Mouse (Mus musculus) intestine, embryonic 16.5 days (tissue): ENCODE data around the gene Retsat. TPM values are rescaled to one million over a fixed set of nuclear protein-coding genes. Genes with fewer than 3 reads are reported as not detected.

Experiments
- ATAC-seq: fragments of 200-750 bp; cut with Nextera tagmentation; 2 replicates; pipeline ENCODE4 v1.8.0; 2017; ENCODE audit warnings: moderate TSS enrichment, moderate library complexity
- H3K27ac ChIP-seq: fragments of 300-500 bp; sonication (generic); 2 replicates; pipeline ENCODE4 v1.5.1; 2014; ENCODE audit warnings: mild to moderate bottlenecking, low read length
- H3K27me3 ChIP-seq: fragments of 300-500 bp; sonication (generic); replicated peaks from 2 replicates; pipeline ENCODE4 v1.6.1; 2014; ENCODE audit warnings: low read length, control low read depth, mixed read lengths; ENCODE audit not compliant: control insufficient read depth, insufficient read depth
- H3K36me3 ChIP-seq: fragments of 300-500 bp; sonication (generic); 2 replicates; pipeline ENCODE4 v1.6.1; 2014; ENCODE audit warnings: low read length, control low read depth; ENCODE audit not compliant: control insufficient read depth, insufficient read depth
- H3K4me1 ChIP-seq: fragments of 300-500 bp; sonication (generic); 2 replicates; pipeline ENCODE4 v1.6.1; 2014; ENCODE audit warnings: low read length, control low read depth, mixed read lengths; ENCODE audit not compliant: control insufficient read depth, insufficient read depth
- H3K4me2 ChIP-seq: fragments of 300-500 bp; sonication (generic); 2 replicates; pipeline ENCODE4 v1.6.1; 2014; ENCODE audit warnings: low read depth, low read length, control low read depth
- H3K4me3 ChIP-seq: fragments of 300-500 bp; sonication (generic); 2 replicates; pipeline ENCODE4 v1.5.1; 2014; ENCODE audit warnings: mild to moderate bottlenecking, low read length
- H3K9ac ChIP-seq: fragments of 300-500 bp; sonication (generic); 2 replicates; pipeline ENCODE4 v1.6.1; 2014; ENCODE audit warnings: low read depth, low read length
- H3K9me3 ChIP-seq: fragments of 300-500 bp; sonication (generic); 2 replicates; pipeline ENCODE4 v1.6.1; 2016; ENCODE audit warnings: low read length, control low read depth; ENCODE audit not compliant: control insufficient read depth
- WGBS: fragments of 180-500 bp; shearing (Covaris S2); extraction: QIAGEN DNeasy Blood & Tissue Kit; methylation state at CpG from one replicate; pipeline ENCODE4 v1.1.7; 2014; 5-methylcytosine and 5-hydroxymethylcytosine counted together
- polyA plus RNA-seq: library from polyadenylated mRNA; unstranded; fragments of >200 nt; fragmentation: Nextera tagmentation; extraction: Ambion mirVana; gene quantifications from 2 replicates; pipeline ENCODE4 v1.2.1, GENCODE M21; 2015

Gene Retsat
- 41.1 and 44.0 TPM in 2 replicates for polyA plus RNA-seq

DNA sequence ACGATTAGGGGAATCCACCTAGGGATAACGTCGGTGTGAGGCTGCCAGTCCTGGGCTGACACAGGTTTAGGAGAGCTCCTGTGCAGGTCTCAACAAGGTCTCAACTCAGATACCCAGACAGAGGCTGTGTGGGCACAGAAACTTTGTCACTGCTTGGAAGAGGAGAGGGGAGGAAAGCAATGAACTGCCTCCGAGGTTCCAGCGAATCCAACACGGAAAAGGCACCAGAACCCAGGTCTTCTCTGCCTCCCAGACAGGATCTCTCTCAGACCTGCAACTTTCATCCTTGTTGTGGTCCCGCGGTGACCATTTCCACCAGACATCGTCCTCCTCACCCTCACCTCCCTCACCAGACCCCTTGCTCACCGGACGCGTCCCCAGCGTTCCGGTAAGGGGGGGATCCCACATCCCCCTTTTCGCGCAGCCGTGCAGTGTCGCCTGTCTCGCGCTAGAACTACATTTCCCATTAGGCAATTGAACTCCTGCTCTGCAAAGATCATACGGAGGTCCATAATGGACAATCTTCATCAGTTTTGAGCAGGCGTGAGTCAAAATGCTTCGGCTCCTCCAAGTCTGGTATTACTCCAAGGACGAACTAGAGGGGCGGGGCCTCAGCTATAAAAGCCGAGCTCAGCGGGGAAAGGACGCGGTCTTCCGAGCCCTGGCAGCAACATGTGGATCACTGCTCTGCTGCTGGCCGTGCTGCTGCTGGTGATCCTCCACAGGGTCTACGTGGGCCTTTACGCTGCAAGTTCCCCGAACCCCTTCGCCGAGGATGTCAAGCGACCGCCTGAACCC is at the start of gene Retsat, which contains the start of gene Elmod3:
TSS of gene Retsat (plus strand) at position 520 of the 798 bp plus-strand sequence.
TSS of gene Elmod3 (minus strand) at position 458 of the 798 bp plus-strand sequence.
- under 1% methylated on average over 38 of the region's 38 CpGs for WGBS
- ATAC-seq: peak; percentile 92
- Histone ChIP-seq H3K4me2 (peak within 1 kb of the TSS; percentile 86), H3K27ac (peak within 1 kb of the TSS; percentile 79), H3K4me3 (peak within 1 kb of the TSS; percentile 79), H3K9me3 (no peaks in the 10 kb centered on the region), H3K4me1 (peaks cover 21% of the 10 kb centered on the region), H3K9ac (peak within 1 kb of the TSS; percentile 80), H3K27me3 (no peaks in the 10 kb centered on the region), H3K36me3 (no peaks in the 10 kb centered on the region)

DNA sequence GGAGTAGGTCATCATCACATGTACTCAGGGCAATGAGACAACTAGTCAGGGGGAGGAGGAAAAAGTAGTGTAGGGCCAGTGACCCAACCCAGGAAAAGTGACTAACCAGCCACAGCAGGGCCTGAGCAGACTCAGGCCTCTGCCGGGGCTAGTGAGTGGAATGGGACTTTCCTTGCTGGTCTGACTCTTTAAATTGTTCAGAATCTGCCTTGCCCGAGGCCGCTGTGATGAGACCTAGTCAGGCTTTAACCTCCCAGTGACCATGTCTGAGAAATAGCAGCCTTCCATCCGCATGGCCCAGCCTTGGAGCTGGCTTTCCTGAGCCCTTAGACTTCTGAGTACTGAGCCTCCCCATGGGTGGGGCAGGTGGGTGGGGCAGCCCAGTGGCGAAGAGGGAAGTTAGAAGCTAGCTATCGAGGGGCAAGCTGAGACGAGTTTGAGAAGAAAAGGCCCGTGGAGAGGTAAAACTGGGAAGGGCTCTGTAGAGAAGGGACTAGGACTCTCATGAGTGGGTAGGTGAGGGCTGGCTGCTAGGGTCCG is 49.2 kb upstream of the Retsat start:
- H3K36me3 ChIP-seq: no peaks in the 10 kb centered on the region
- ATAC-seq: peak; percentile 57
- 0 out of 2 replicates have a peak overlapping the region, but pooled peaks have one; percentile 31 for H3K27ac ChIP-seq
- no peak overlapping the region for H3K4me3 ChIP-seq
- no peaks in the 10 kb centered on the region for H3K27me3 ChIP-seq
- peaks cover 42% of the 10 kb centered on the region for H3K4me1 ChIP-seq
- WGBS: 52% methylated on average over 9 of the region's 9 CpGs
- H3K9me3 ChIP-seq: no peaks in the 10 kb centered on the region
- 0 out of 2 replicates have a peak overlapping the region, but pooled peaks have one; percentile 18 for H3K4me2 ChIP-seq
- H3K9ac ChIP-seq: 0 out of 2 replicates have a peak overlapping the region, but pooled peaks have one; percentile 50

DNA sequence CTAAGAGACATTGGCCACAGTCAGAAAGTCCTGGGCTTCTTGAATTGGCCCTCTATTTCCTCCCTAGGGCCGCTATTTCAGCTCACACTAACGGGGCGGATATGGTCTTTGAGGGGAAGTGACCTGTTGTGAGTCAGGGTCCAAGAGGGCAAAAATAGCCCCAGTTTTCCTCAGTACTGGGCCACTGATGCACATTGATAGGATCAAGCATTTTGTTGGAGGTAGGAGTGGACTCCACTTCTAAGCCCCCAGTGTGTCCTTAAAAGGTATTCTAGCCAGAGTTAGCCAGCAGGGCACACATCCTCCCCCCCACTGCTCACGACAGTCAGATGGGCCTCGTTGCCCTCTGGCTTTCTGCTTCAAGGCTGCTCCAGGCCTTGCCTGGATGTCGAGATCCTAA is 48.2 kb upstream of the Retsat start:
- no peaks in the 10 kb centered on the region for H3K36me3 ChIP-seq
- H3K9ac ChIP-seq: 0 out of 2 replicates have a peak overlapping the region, but pooled peaks have one; percentile 50
- WGBS: 67% methylated on average over 6 of the region's 6 CpGs
- H3K27me3 ChIP-seq: no peaks in the 10 kb centered on the region
- ATAC-seq: no peak
- no peak overlapping the region for H3K4me3 ChIP-seq
- no peak overlapping the region for H3K27ac ChIP-seq
- no peak overlapping the region for H3K4me2 ChIP-seq
- peaks cover 39% of the 10 kb centered on the region for H3K4me1 ChIP-seq
- no peaks in the 10 kb centered on the region for H3K9me3 ChIP-seq

DNA sequence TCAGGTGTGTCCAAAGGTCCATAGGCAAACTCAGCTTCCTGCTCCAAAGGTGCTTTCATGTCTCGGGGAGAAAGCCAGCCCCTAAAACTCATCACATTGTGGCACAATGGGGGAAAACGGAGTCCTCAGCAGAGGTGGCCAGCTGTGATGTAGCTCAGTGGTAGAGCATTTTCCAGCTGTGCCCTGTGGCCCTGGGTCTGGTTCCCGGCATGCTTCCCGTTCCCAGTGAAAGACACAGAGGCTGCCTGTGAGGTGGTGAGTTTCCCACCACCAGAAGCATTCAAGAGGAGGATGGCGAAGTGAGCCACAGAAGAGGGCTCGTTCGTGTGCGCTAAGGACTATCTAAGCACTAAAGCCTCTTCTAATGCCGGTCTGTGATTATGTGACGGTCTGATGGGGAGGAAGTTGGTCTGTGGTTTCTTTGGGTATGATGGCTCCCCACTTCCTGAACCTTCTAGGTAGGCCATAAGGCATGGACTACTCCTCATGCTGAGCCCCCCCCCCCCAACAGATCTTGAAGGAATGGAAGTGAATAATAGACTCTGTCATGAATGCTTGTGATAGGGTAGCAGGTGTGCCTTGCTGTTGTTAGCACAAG is 47.7 kb upstream of the Retsat start:
- H3K27me3 ChIP-seq: no peaks in the 10 kb centered on the region
- H3K4me3 ChIP-seq: no peak overlapping the region
- H3K27ac ChIP-seq: no peak overlapping the region
- no peak for ATAC-seq
- no peak overlapping the region for H3K4me2 ChIP-seq
- peaks cover 39% of the 10 kb centered on the region for H3K4me1 ChIP-seq
- 0 out of 2 replicates have a peak overlapping the region, but pooled peaks have one; percentile 22 for H3K9ac ChIP-seq
- no peaks in the 10 kb centered on the region for H3K9me3 ChIP-seq
- H3K36me3 ChIP-seq: no peaks in the 10 kb centered on the region
- WGBS: 80% methylated on average over 10 of the region's 10 CpGs

DNA sequence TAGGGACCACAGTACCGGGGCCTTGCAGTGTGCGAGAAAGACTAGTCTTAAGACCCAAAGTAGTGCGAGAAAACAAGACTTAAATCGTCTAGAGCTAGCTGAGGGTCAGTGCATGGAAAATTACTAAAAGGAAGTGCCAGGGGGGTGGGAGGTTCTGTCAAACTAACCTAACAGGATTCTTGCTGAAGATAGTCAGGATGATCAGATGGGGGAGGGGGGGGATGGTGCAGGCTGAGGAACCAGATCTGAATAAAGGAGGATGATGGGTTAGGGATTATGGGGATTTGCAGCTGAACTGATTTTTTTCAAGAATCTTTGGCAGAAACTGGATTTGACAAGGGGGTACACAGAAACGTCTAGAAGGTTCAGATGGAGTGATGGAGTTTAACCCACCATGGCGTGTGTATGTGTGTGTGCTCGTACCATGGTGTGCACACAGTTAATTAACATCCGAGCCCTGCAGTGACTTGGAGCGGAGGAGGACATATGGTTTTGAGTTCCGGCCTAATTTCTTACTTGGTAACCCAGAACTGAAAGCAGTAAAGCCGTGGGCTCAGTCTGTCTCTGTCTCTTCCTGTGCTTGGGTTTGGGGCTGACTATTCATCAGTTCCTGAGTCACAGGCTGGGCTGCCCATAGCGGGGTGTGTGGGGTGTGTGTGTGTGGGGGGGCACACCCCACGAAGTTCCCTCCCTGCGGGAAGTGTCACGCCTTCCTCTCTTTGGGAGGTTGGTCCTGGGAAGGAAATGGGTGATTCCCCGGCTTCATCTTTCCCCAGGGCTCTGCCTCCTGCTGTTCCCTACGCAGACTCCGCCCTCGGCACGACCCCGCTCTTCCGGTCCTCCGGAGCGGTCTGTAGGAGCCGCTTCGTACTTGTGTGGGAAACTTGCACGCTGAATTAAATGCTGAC is 45.9 kb upstream of the Retsat start:
- peak overlapping the region; percentile 67 for H3K9ac ChIP-seq
- H3K4me3 ChIP-seq: peak overlapping the region; percentile 51
- peaks cover 39% of the 10 kb centered on the region for H3K4me1 ChIP-seq
- H3K4me2 ChIP-seq: peak overlapping the region; percentile 85
- ATAC-seq: peak; percentile 89
- no peaks in the 10 kb centered on the region for H3K36me3 ChIP-seq
- WGBS: 14% methylated on average over 27 of the region's 27 CpGs
- H3K27ac ChIP-seq: peak overlapping the region; percentile 90
- no peaks in the 10 kb centered on the region for H3K27me3 ChIP-seq
- H3K9me3 ChIP-seq: no peaks in the 10 kb centered on the region

DNA sequence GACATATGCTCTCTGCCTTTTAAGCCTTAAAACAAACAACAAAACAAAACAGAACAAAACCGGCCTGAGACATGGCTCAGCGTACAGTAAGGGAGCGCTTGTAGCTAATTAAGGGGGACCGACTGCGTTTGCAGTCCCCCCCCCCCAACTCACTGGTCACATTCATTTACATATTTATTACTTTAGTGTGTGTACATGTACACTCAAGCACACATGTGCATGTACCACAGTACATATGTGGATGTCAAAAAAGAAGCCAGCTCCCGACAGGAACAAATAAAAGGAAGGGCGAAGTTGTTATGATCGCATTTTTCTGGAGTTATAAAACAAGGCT is 45.2 kb upstream of the Retsat start:
- WGBS: 10% methylated on average over 8 of the region's 8 CpGs
- Histone ChIP-seq H3K9me3 (no peaks in the 10 kb centered on the region), H3K27me3 (no peaks in the 10 kb centered on the region), H3K4me2 (peak overlapping the region; percentile 85), H3K4me1 (peaks cover 40% of the 10 kb centered on the region), H3K9ac (peak overlapping the region; percentile 67), H3K27ac (peak overlapping the region; percentile 90), H3K36me3 (no peaks in the 10 kb centered on the region), H3K4me3 (peak overlapping the region; percentile 51)
- ATAC-seq: no peak; the same call in 1 of the 2 replicates

DNA sequence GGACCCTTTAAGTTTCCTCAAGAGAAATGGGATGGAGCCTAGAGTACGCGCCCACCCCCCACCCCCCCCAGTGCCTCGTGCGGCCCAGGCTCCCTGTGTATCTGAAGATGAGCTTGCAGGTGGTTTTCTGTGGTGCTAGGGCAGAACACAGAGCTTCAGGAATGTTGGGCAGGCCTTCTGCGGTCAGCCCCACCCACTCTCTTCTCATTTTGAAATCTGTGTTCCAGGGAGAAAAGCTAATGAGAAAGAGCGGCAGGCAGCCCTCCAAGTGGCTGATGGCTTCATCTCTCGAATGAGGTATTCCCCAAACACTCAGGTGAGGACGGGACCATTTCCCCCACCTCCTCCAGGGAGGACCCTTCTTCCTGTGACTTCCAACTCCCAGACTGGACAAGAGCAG is 37.5 kb upstream of the Retsat start:
- H3K4me3 ChIP-seq: no peak overlapping the region
- H3K4me2 ChIP-seq: no peak overlapping the region
- H3K36me3 ChIP-seq: no peaks in the 10 kb centered on the region
- H3K4me1 ChIP-seq: peaks cover 12% of the 10 kb centered on the region
- no peak for ATAC-seq
- H3K9me3 ChIP-seq: no peaks in the 10 kb centered on the region
- 64% methylated on average over 8 of the region's 8 CpGs for WGBS
- no peak overlapping the region for H3K27ac ChIP-seq
- H3K9ac ChIP-seq: no peak overlapping the region
- H3K27me3 ChIP-seq: no peaks in the 10 kb centered on the region

DNA sequence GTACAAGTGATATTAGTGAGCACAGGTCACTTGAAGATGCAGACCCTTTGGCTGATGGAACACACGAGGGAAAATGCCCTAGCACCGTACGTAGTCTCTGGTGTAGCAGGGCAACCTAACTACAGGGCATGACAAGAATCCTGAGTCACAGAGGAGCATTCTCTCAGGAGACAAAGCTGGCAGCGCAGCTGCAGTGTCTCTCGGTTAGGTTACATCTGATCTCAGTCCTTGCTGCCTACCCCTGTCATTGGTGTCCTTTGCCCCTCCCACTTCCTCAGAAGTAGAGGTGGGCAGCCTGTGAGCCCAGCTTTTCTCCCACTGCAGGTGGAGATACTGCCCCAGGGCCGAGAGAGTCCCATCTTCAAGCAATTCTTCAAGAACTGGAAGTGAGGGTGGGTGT is 35.8 kb upstream of the Retsat start:
- 63% methylated on average over 6 of the region's 6 CpGs for WGBS
- H3K9ac ChIP-seq: peak overlapping the region; percentile 10; the same call in 1 of the 2 replicates

More for the DNA sequence above, 35.8 kb upstream of the Retsat start:
- no peaks in the 10 kb centered on the region for H3K27me3 ChIP-seq
- H3K4me3 ChIP-seq: no peak overlapping the region
- H3K36me3 ChIP-seq: no peaks in the 10 kb centered on the region; the same call in 1 of the 2 replicates
- H3K4me1 ChIP-seq: peaks cover 13% of the 10 kb centered on the region
- H3K9me3 ChIP-seq: no peaks in the 10 kb centered on the region
- no peak for ATAC-seq
- no peak overlapping the region for H3K27ac ChIP-seq
- no peak overlapping the region for H3K4me2 ChIP-seq
